28 mouse cellular contexts compared by ENCODE assay signal in the genomic region with DNA sequence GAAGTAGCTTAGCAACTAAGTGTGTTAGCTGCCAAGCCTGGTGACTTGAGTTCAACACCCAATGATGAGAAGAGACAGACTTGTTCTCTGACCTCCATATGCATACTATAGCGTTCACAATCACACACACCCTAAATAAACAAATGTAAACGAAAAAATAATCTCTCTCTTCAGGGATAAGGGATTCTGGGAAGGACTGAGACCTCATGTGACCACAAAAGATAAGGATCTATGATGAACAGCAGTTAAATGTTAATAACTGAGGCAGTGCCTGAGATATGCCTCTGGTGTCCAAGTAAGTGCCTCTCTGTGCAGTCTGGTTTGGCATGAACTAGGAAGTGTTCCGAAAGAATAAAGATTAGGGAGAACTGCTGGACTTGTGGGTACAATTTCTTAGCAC.
DNase-seq lines count a peak whose midpoint lies in the region; ATAC-seq and TF ChIP-seq lines count a peak whose summit lies in the region.
"Had no signal": no experiment of that assay in that cellular context is flagged by ENCODE, and none has a peak within 500 bp of the region (broad histone marks: within the 10 kb centered on the region; RNA-seq: fewer than 3 reads in every experiment).

No protein-coding gene starts in this region.

- H3K9ac ChIP-seq in liver, embryonic 14.5 days (replicated peaks), result no peak overlapping the region; the same call in 1 of the 2 replicates
- H3K9ac ChIP-seq in liver, postnatal 0 days (replicated peaks), result no peak overlapping the region
- H3K9ac ChIP-seq in MEL (ENCODE audit: control insufficient read depth, low read depth, low read length, poor library complexity, severe bottlenecking), result no peak overlapping the region
- no peak overlapping the region for H3K9ac ChIP-seq in intestine, postnatal 0 days (ENCODE audit: low read depth, low read length)
- H3K9ac ChIP-seq in stomach, embryonic 16.5 days (ENCODE audit: low read length), result no peak overlapping the region
- H3K9ac ChIP-seq: embryonic facial prominence, embryonic 15.5 days; heart, embryonic 15.5 days; limb, embryonic 15.5 days; lung, embryonic 15.5 days; neural tube, embryonic 13.5 days had no signal

- DNase-seq in liver, embryonic 14.5 days (ENCODE audit: low read depth in 3 of 3, low spot score in 3 of 3), result no peak
- DNase-seq in liver, postnatal 0 days, result no peak
- peak; percentile 43 for DNase-seq in MEL (ENCODE audit: low read depth, low spot score)
- no peak for DNase-seq in urinary bladder, postnatal 25 days (ENCODE audit: low spot score)
- DNase-seq: adrenal gland, adult 8-10 months; cerebellum, adult 8-10 months; cerebellum, postnatal 25 days; gastrocnemius, postnatal 14 days; heart, adult 11 months; kidney, adult 18-20 months; kidney, postnatal 4 days; spleen, adult 18-20 months; thymus, postnatal 4 days had no signal

- H3K36me3 ChIP-seq in liver, embryonic 14.5 days (replicated peaks; ENCODE audit: control insufficient read depth, insufficient read depth, low read depth), result no peaks in the 10 kb centered on the region; the same call in 1 of the 2 replicates
- no peaks in the 10 kb centered on the region for H3K36me3 ChIP-seq in liver, postnatal 0 days (replicated peaks; ENCODE audit: insufficient read depth, low read length)
- peaks cover 25 to 51% of the 10 kb centered on the region in 2 experiments for H3K36me3 ChIP-seq in MEL (ENCODE audit: control insufficient read depth in 1 of 2, insufficient read depth in 2 of 2, low read length in 2 of 2)
- H3K36me3 ChIP-seq in intestine, postnatal 0 days (ENCODE audit: control insufficient read depth, insufficient read depth), result no peaks in the 10 kb centered on the region
- H3K36me3 ChIP-seq in stomach, embryonic 16.5 days (ENCODE audit: control insufficient read depth, insufficient read depth, low read length), result no peaks in the 10 kb centered on the region
- H3K36me3 ChIP-seq: embryonic facial prominence, embryonic 10.5 days; embryonic facial prominence, embryonic 15.5 days; heart, embryonic 15.5 days; limb, embryonic 10.5 days; limb, embryonic 15.5 days; lung, embryonic 15.5 days; midbrain, embryonic 10.5 days; neural tube, embryonic 13.5 days had no signal

- ATAC-seq in liver, embryonic 14.5 days (ENCODE audit: insufficient read depth), result no peak
- ATAC-seq in liver, postnatal 0 days, result no peak
- no peak for ATAC-seq in intestine, postnatal 0 days
- no peak for ATAC-seq in stomach, embryonic 16.5 days (ENCODE audit: insufficient read depth, low FRiP score)
- no peak for ATAC-seq in CD4-positive, CD25-positive, alpha-beta regulatory T cell, adult 4 months
- ATAC-seq: forebrain, embryonic 14.5 days; hindbrain, embryonic 16.5 days had no signal

- no peaks in the 10 kb centered on the region for H3K9me3 ChIP-seq in liver, embryonic 14.5 days (ENCODE audit: control insufficient read depth, low read length)
- no peaks in the 10 kb centered on the region for H3K9me3 ChIP-seq in liver, postnatal 0 days (ENCODE audit: low read length)
- H3K9me3 ChIP-seq in MEL (replicated peaks; ENCODE audit: insufficient read depth, low read length), result no peaks in the 10 kb centered on the region
- H3K9me3 ChIP-seq in intestine, postnatal 0 days (ENCODE audit: control insufficient read depth), result no peaks in the 10 kb centered on the region
- H3K9me3 ChIP-seq in stomach, embryonic 16.5 days (replicated peaks; ENCODE audit: control insufficient read depth, low read length), result no peaks in the 10 kb centered on the region
- H3K9me3 ChIP-seq: embryonic facial prominence, embryonic 10.5 days; embryonic facial prominence, embryonic 15.5 days; heart, embryonic 10.5 days; heart, embryonic 15.5 days; limb, embryonic 10.5 days; limb, embryonic 15.5 days; lung, embryonic 15.5 days; midbrain, embryonic 10.5 days; neural tube, embryonic 13.5 days had no signal

- peak overlapping the region; percentile 5; the same call in 1 of the 2 replicates for H3K4me2 ChIP-seq in liver, embryonic 14.5 days (ENCODE audit: low read depth)
- H3K4me2 ChIP-seq in liver, postnatal 0 days (ENCODE audit: low read depth, low read length), result no peak overlapping the region
- peak overlapping the region; percentile 28; the same call in 1 of the 2 replicates for H3K4me2 ChIP-seq in intestine, postnatal 0 days (replicated peaks; ENCODE audit: low read depth)
- no peak overlapping the region for H3K4me2 ChIP-seq in stomach, embryonic 16.5 days (ENCODE audit: low read depth, low read length)
- H3K4me2 ChIP-seq: embryonic facial prominence, embryonic 15.5 days; heart, embryonic 15.5 days; limb, embryonic 15.5 days; lung, embryonic 15.5 days; neural tube, embryonic 13.5 days had no signal

- no peak for TF ChIP-seq POLR2A in MEL (IDR thresholded peaks at IDR 0.05; ENCODE audit: control insufficient read depth in 1 of 2, insufficient read depth in 1 of 2, low read depth in 1 of 2, low read length in 2 of 2, poor library complexity in 1 of 2)

- no peaks in the 10 kb centered on the region for H3K27me3 ChIP-seq in liver, embryonic 14.5 days (ENCODE audit: control insufficient read depth, insufficient read depth, low read length)
- H3K27me3 ChIP-seq in liver, postnatal 0 days (ENCODE audit: insufficient read depth, low read length), result no peaks in the 10 kb centered on the region
- no peaks in the 10 kb centered on the region for H3K27me3 ChIP-seq in MEL (ENCODE audit: control insufficient read depth in 1 of 2, insufficient read depth in 2 of 2, low read length in 2 of 2)
- no peaks in the 10 kb centered on the region for H3K27me3 ChIP-seq in intestine, postnatal 0 days (replicated peaks; ENCODE audit: control insufficient read depth, insufficient read depth, low read length)
- H3K27me3 ChIP-seq in stomach, embryonic 16.5 days (ENCODE audit: control insufficient read depth, insufficient read depth, low read length), result no peaks in the 10 kb centered on the region
- H3K27me3 ChIP-seq: embryonic facial prominence, embryonic 15.5 days; heart, embryonic 15.5 days; limb, embryonic 15.5 days; lung, embryonic 15.5 days; neural tube, embryonic 13.5 days had no signal

- peaks cover 44 to 48% of the 10 kb centered on the region in 2 experiments for H3K4me1 ChIP-seq in liver, embryonic 14.5 days (replicated peaks; ENCODE audit: control insufficient read depth in 2 of 2, insufficient read depth in 2 of 2, low read length in 1 of 2)
- peaks cover 19% of the 10 kb centered on the region for H3K4me1 ChIP-seq in liver, postnatal 0 days (ENCODE audit: insufficient read depth)
- peaks cover 22 to 43% of the 10 kb centered on the region in 2 experiments for H3K4me1 ChIP-seq in MEL (ENCODE audit: control insufficient read depth in 1 of 2, insufficient read depth in 2 of 2, low read length in 2 of 2)
- H3K4me1 ChIP-seq in intestine, postnatal 0 days (replicated peaks; ENCODE audit: control insufficient read depth, insufficient read depth, low read length), result 0 out of 2 replicates have a peak, but pooled peaks cover under 1% of the 10 kb centered on the region
- H3K4me1 ChIP-seq in stomach, embryonic 16.5 days (ENCODE audit: control insufficient read depth, insufficient read depth, low read length), result peaks cover 9% of the 10 kb centered on the region; the same call in 1 of the 2 replicates
- H3K4me1 ChIP-seq: embryonic facial prominence, embryonic 15.5 days; limb, embryonic 15.5 days; midbrain, embryonic 10.5 days had no signal

- H3K4me3 ChIP-seq in liver, embryonic 14.5 days (ENCODE audit: insufficient read depth in 1 of 2, low read depth in 2 of 2, low read length in 2 of 2), result no peak overlapping the region
- H3K4me3 ChIP-seq in liver, postnatal 0 days (ENCODE audit: low read depth, low read length), result no peak overlapping the region
- H3K4me3 ChIP-seq in MEL (ENCODE audit: control insufficient read depth in 1 of 2, insufficient read depth in 1 of 2, low read depth in 2 of 2, low read length in 2 of 2), result no peak overlapping the region
- no peak overlapping the region for H3K4me3 ChIP-seq in intestine, postnatal 0 days (ENCODE audit: low read depth, low read length)
- no peak overlapping the region for H3K4me3 ChIP-seq in stomach, embryonic 16.5 days (replicated peaks; ENCODE audit: low read length)
- H3K4me3 ChIP-seq: embryonic facial prominence, embryonic 10.5 days; embryonic facial prominence, embryonic 15.5 days; heart, embryonic 10.5 days; heart, embryonic 15.5 days; limb, embryonic 10.5 days; limb, embryonic 15.5 days; lung, embryonic 15.5 days; midbrain, embryonic 10.5 days; neural tube, embryonic 13.5 days had no signal

- peak overlapping the region; percentile 58 for H3K27ac ChIP-seq in liver, embryonic 14.5 days
- no peak overlapping the region for H3K27ac ChIP-seq in liver, postnatal 0 days (ENCODE audit: low read depth)
- H3K27ac ChIP-seq in MEL (ENCODE audit: control insufficient read depth, low read depth, low read length), result peak overlapping the region; percentile 12; the same call in 1 of the 2 replicates
- H3K27ac ChIP-seq in intestine, postnatal 0 days (ENCODE audit: low read depth, low read length), result no peak overlapping the region; the same call in 1 of the 2 replicates
- peak overlapping the region; percentile 28 for H3K27ac ChIP-seq in stomach, embryonic 16.5 days (ENCODE audit: low read length)
- H3K27ac ChIP-seq: embryonic facial prominence, embryonic 10.5 days; embryonic facial prominence, embryonic 15.5 days; heart, embryonic 10.5 days; heart, embryonic 15.5 days; kidney, postnatal 0 days; limb, embryonic 10.5 days; limb, embryonic 15.5 days; lung, embryonic 15.5 days; midbrain, embryonic 10.5 days; neural tube, embryonic 13.5 days had no signal

- no peak for TF ChIP-seq RAD21 in MEL (IDR thresholded peaks at IDR 0.05; ENCODE audit: low read depth, low read length)

- 43% methylated on average over 3 of the region's 3 CpGs for WGBS in liver, embryonic 14.5 days (ENCODE audit: insufficient replicate concordance)
- WGBS in liver, postnatal 0 days (ENCODE audit: insufficient replicate concordance), result 52% methylated on average over 3 of the region's 3 CpGs
- WGBS in intestine, postnatal 0 days, result 22% methylated on average over 3 of the region's 3 CpGs
- WGBS in stomach, embryonic 16.5 days, result 35% methylated on average over 3 of the region's 3 CpGs

- no peak for TF ChIP-seq CTCF in liver, embryonic 14.5 days (IDR thresholded peaks at IDR 0.05; ENCODE audit: low read depth)
- TF ChIP-seq CTCF in liver, postnatal 0 days (IDR thresholded peaks at IDR 0.05; ENCODE audit: low read depth), result no peak
- no peak for TF ChIP-seq CTCF in MEL (IDR thresholded peaks at IDR 0.05 in 2 of 3, conservative IDR thresholded peaks at IDR 0.05 in 1 of 3; ENCODE audit: control insufficient read depth in 1 of 3, insufficient read depth in 1 of 3, low read depth in 2 of 3, low read length in 3 of 3, poor library complexity in 1 of 3, severe bottlenecking in 1 of 3)
- TF ChIP-seq CTCF in intestine, postnatal 0 days (IDR thresholded peaks at IDR 0.05; ENCODE audit: low read depth), result no peak

- no peak for TF ChIP-seq EP300 in liver, embryonic 14.5 days (IDR thresholded peaks at IDR 0.05; ENCODE audit: low read depth)
- no peak for TF ChIP-seq EP300 in liver, postnatal 0 days (IDR thresholded peaks at IDR 0.05; ENCODE audit: low read depth)
- TF ChIP-seq EP300 in MEL (IDR thresholded peaks at IDR 0.05; ENCODE audit: low read depth in 1 of 2, low read length in 2 of 2), result no peak

- peaks cover 62% of the 10 kb centered on the region for H3K79me2 ChIP-seq in MEL (ENCODE audit: control insufficient read depth, insufficient read depth, low read length, poor library complexity)

TF ChIP-seq in MEL, 35 proteins besides CTCF, POLR2A, EP300 and RAD21 (continues in another document):
- TF ChIP-seq HCFC1 (IDR thresholded peaks at IDR 0.05; ENCODE audit: low read depth, low read length), result no peak

Comparison
In these comparisons a context has a peak if more than half of its experiments do, and no peak if none do; other contexts are left out.
1. H3K27ac ChIP-seq: peak in liver, embryonic 14.5 days (single experiment), MEL (single experiment) and stomach, embryonic 16.5 days (single experiment); none in liver, postnatal 0 days (single experiment) and intestine, postnatal 0 days (single experiment).
2. H3K4me2 ChIP-seq: peak in liver, embryonic 14.5 days (single experiment) and intestine, postnatal 0 days (single experiment); none in liver, postnatal 0 days (single experiment) and stomach, embryonic 16.5 days (single experiment).